Mouse (Mus musculus): Measurements from ENCODE around the gene Fkbp5.
"Not testable (repeated sequence)": the region's sequence is repeated elsewhere in the genome, so short reads cannot be mapped to it uniquely, and the experiment has no call there.

Gene Fkbp5

DNA sequence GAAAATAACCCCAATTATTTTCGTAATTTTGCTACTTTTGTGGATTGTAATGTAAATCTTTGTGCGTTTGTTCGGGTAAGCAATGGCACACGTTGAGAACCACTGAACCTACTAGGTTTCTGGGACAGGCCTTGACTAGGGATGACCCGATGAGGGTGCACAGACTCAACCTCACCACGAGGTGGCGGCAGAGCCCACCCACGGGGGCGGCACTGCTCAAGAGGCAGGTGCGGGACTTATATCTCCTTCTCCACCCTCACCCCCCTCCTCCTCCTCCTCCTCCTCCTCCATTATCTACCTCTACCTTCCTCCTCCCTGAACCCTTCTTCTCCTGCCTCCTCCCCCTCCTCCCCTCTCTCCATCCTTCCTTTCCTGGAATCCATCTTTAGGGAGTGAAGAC, 143.5 kb downstream of the Fkbp5 start:
- peak in 1 of 2 experiments; percentile 59 for DNase-seq (ENCODE audit: low spot score in 2 of 2)

GRCm38 (mm10) chr17:28371941-28372340, 145.4 kb downstream of the Fkbp5 start:
- no peak for DNase-seq (ENCODE audit: low spot score in 2 of 2)

GRCm38 (mm10) chr17:28371286-28371685, 146.0 kb downstream of the Fkbp5 start:
- DNase-seq (ENCODE audit: low spot score in 2 of 2), result no peak

- DNase-seq (ENCODE audit: low spot score in 2 of 2), result no peak
These were observed 148.3 kb downstream of the Fkbp5 start for GRCm38 (mm10) chr17:28369056-28369455.

GRCm38 (mm10) chr17:28368449-28368848, 148.9 kb downstream of the Fkbp5 start:
- peak in 1 of 2 experiments; percentile 70 for DNase-seq (ENCODE audit: low spot score in 2 of 2)

DNA sequence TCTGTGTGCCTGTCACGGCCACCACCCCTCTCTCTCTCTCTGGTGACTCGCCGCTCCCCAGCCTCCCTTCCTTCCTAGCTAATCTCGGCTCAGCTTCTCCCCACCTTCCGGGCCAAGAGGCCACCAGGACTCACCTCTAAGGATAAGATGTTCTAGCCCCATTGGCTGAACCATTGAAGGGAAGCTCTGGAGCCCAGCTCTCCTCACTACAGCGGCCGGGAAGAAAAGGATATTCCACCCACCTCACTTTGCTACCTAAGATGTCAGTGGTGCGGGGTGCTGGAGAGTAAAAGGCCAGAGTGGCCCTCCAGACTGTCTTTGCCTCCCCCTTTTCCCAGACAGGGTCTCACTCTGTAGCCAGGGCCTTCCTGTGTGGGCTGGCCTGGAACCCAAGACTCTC, 152.2 kb downstream of the Fkbp5 start, which contains the start of gene Tulp1:
Gene Tulp1 (minus strand): TSS at position 101 of the 400 bp plus-strand sequence.
- no peak for DNase-seq (ENCODE audit: low spot score in 2 of 2)

- DNase-seq (ENCODE audit: low spot score in 2 of 2), result no peak
These were observed 153.8 kb downstream of the Fkbp5 start for GRCm38 (mm10) chr17:28363507-28363906.

DNA sequence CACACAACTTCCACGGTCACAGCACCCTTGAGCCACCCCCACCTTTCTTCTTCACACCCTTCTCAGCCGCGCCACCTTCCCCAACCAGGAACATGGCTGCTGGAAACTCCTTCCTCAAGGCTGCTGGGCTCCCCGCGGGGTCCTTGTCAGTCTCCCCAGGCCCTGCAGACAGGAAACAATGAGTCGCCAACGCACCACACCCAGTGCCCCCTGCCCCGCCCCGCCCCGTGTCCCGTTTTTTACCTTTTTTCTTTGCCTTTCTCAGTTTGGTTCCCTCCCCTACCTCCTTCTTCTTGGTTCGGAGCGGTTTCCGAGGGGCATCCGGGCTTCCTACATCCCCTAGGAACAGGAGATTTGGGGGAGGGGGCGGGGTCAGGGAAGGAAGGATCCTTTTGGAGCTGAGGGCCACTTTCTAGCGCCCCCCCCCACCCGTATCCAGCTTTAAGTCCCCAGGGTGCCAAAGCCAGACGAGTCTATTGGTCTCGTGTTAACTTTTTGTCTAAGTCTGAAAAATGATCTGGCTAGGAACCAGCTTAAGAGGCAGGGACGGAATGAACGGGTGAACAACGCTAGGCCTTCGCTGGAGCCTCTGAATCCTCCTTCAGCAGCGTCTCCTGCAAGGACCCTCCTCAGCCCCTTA, 154.6 kb downstream of the Fkbp5 start:
- DNase-seq (ENCODE audit: low spot score in 2 of 2), result no peak

- no peak for DNase-seq (ENCODE audit: low spot score in 2 of 2)
These were observed 155.2 kb downstream of the Fkbp5 start for GRCm38 (mm10) chr17:28361921-28362652.

- DNase-seq (ENCODE audit: low spot score in 2 of 2), result no peak
These were observed 156.6 kb downstream of the Fkbp5 start for GRCm38 (mm10) chr17:28360531-28361277.

DNA sequence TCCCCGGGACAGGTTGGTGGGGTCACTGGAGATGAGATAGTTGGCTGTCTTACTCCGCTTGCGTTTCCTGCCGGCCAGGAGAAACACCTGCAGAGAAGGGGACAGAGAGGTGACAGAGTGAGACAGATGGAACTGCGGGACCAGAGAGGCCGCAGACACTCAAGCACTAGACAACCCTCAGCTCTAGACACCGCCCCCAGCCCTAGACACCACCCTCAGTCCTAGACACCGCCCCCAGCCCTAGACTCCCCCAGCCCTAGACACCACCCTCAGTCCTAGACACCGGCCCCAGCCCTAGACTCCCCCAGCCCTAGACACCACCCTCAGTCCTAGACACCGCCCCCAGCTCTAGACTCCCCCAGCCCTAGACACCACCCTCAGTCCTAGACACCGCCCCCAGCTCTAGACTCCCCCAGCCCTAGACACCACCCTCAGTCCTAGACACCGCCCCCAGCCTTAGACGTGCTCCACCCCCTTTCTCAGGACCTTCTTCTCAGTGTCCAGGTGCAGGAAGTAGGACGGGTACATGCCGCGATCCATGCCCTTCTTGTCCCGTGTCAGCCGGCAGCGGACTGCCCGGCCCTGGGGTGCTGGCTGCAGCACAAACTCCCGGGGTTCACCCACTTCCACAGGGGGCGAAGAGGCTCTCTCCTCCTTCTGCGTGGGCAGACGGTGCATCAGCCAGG, 158.6 kb downstream of the Fkbp5 start:
- not testable (repeated sequence) for DNase-seq (ENCODE audit: low spot score in 2 of 2)

- DNase-seq (ENCODE audit: low spot score in 2 of 2), result no peak
These were observed 161.5 kb downstream of the Fkbp5 start for GRCm38 (mm10) chr17:28355871-28356270.

DNA sequence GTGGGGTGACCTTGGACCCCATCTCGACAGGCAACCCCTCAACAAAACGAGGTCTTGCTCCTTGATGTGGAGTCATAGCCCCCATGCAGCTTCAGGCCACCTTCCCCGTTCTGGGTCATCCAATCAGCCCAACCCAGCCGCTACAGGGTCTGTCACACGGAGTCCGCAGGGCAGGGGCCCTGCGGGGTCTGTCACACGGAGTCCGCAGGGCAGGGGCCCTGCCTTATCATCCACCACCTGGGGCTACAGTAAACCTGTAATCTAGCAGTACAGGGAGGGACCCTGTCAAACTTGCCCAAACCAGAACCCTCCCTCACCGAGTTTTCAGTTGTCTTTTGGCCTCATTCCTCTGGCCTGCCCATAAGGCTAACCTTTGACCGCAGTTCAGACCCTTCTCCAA, 165.3 kb downstream of the Fkbp5 start:
- no peak for DNase-seq (ENCODE audit: low spot score in 2 of 2)

DNA sequence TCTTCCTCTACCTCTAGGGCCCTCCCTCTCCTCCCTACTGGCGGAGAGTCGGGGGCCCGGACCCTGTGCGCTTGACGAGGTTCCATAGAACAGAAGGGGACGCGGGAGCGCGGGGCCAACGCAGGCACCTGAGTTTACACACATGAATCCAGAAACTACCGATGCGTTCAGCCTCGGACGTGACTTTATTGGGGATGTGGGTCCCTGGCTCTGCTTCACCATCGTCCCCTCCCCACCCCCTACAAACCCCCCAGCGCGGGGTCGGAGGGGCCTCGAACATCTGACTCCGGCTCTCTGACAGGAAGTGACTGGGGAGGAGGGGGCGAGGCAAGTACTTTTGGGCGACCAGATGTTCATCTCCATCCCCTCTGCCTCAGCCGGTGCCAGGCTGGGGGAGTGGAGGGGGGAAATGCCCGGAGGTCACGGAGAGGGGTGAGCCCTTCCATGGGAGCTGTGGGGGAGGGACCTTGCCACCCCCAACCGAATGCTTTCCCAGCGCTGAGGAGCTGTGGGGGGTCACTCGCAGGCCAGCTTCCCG, 165.9 kb downstream of the Fkbp5 start:
- DNase-seq (ENCODE audit: low spot score in 2 of 2), result no peak

- peak; percentile 66 to 73 for DNase-seq (ENCODE audit: low spot score in 2 of 2)
These were observed 166.6 kb downstream of the Fkbp5 start, which contains the start of gene Tead3 for GRCm38 (mm10) chr17:28350466-28351352. TSS of gene Tead3 (minus strand) at chr17:28350817.

DNA sequence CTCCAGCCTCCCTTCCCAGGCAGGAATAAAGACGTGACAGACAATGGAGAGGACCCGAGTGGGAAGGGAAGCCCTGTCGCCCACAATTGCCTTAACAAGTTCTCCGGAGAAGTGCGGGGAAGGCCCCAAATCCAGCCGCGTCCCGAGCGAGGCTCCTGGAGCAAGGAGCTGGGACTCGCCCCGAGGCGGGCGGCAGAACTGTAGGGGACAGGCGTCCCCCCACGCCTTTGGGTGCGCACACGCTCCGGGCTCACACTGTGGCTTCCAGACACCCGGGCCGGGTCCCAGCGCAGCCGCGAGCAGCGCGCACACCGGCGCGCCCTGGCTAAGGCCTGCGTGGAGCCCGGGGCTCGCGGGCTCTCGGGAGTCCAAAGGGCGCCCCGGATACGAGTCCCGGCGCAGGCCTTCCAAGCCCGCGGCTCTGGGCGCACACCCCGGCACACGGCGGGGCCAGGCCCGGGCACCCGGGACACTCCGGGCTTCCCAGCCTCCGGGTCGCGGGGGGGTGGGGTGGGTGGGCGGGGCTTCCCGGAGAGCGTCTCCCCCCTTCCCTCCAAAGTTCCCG, 167.3 kb downstream of the Fkbp5 start:
- DNase-seq (ENCODE audit: low spot score in 2 of 2), result no peak

- DNase-seq (ENCODE audit: low spot score in 2 of 2), result no peak
These were observed 168.0 kb downstream of the Fkbp5 start for GRCm38 (mm10) chr17:28349264-28349880.
